Mouse (Mus musculus) left cerebral cortex, adult 2 months (tissue): ENCODE results near the gene Cdsn. TPM values are rescaled to one million over a fixed set of nuclear protein-coding genes. Genes with fewer than 3 reads are reported as not detected.

Experiments
- DNase-seq, 2 experiments: peaks; one replicate each; pipeline ENCODE4 v3.0.0; 2021 to 2022; ENCODE audit warnings: low spot score in 2 of 2, mixed read lengths in 1 of 2; ENCODE audit errors: extremely low spot score in 1 of 2
- H3K27ac ChIP-seq: fragments of 200-600 bp; 2 replicates; pipeline ENCODE4 v1.8.1; 2022
- H3K4me3 ChIP-seq: fragments of 200-600 bp; 2 replicates; pipeline ENCODE4 v1.8.1; 2022
- CTCF ChIP-seq: fragments of 200-600 bp; IDR thresholded peaks from 2 replicates; pipeline ENCODE4 v1.8.1; 2022; ENCODE audit warnings: antibody characterized with exemption, mild to moderate bottlenecking, moderate library complexity
- intact Hi-C: fragments of 180-260 bp; cut with DNase I; formaldehyde crosslinking; loops from one replicate; pipeline ENCODE4 v1.15.1; 2025
- total RNA-seq, 2 experiments: library from RNA; stranded (reverse); gene quantifications; 2 replicates each; pipeline ENCODE4 v1.2.3; 2021

The Cdsn gene
- total RNA-seq, 2 experiments from 2014 or later, result 0.87 to 1.5 TPM

GRCm38 (mm10) chr17:35538476-35538875, 13.5 kb upstream of the Cdsn start:
- no peak for DNase-seq
- Histone ChIP-seq H3K4me3 (no peak overlapping the region), H3K27ac (no peak overlapping the region)
- TF ChIP-seq CTCF, result no peak
- intact Hi-C loops, result no loop called here

GRCm38 (mm10) chr17:35539540-35539939, 12.4 kb upstream of the Cdsn start:
- TF ChIP-seq CTCF, result no peak
- Histone ChIP-seq H3K4me3 (no peak overlapping the region), H3K27ac (no peak overlapping the region)
- intact Hi-C loops, result no loop called here
- no peak for DNase-seq

GRCm38 (mm10) chr17:35542761-35543411, 9.0 kb upstream of the Cdsn start:
- TF ChIP-seq CTCF, result no peak
- DNase-seq, result no peak
- intact Hi-C loops, result no loop called here
- Histone ChIP-seq H3K27ac (peak overlapping the region; percentile 67), H3K4me3 (peak overlapping the region; percentile 15; the same call in 1 of the 2 replicates)

- no peak for DNase-seq
- TF ChIP-seq CTCF, result no peak
- intact Hi-C loops, result no loop called here
- Histone ChIP-seq H3K4me3 (peak overlapping the region; percentile 15; the same call in 1 of the 2 replicates), H3K27ac (peak overlapping the region; percentile 67)
These were observed 8.5 kb upstream of the Cdsn start for GRCm38 (mm10) chr17:35543412-35543861.

- no peak overlapping the region; the same call in 1 of the 2 replicates for H3K4me3 ChIP-seq
- no peak for DNase-seq
- H3K27ac ChIP-seq, result peak overlapping the region; percentile 67
- intact Hi-C loops, result no loop called here
- TF ChIP-seq CTCF, result no peak
These were observed 7.9 kb upstream of the Cdsn start for GRCm38 (mm10) chr17:35544001-35544400.

GRCm38 (mm10) chr17:35544680-35545079, 7.2 kb upstream of the Cdsn start:
- intact Hi-C loops, result no loop called here
- peak; percentile 44 to 62 for DNase-seq
- peak; percentile 95 for TF ChIP-seq CTCF
- Histone ChIP-seq H3K27ac (no peak overlapping the region), H3K4me3 (no peak overlapping the region)

- DNase-seq, result no peak
- no peak for TF ChIP-seq CTCF
- intact Hi-C loops, result no loop called here
- Histone ChIP-seq H3K4me3 (no peak overlapping the region), H3K27ac (no peak overlapping the region; the same call in 1 of the 2 replicates)
These were observed 4.5 kb upstream of the Cdsn start for GRCm38 (mm10) chr17:35547465-35547864.

- H3K4me3 ChIP-seq, result no peak overlapping the region
- H3K27ac ChIP-seq, result peak overlapping the region; percentile 85; the same call in 1 of the 2 replicates
- intact Hi-C loops, result no loop called here
- TF ChIP-seq CTCF, result no peak
- DNase-seq, result peak in 1 of 2 experiments; percentile 4
These were observed 3.3 kb upstream of the Cdsn start for GRCm38 (mm10) chr17:35548636-35549035.

GRCm38 (mm10) chr17:35549437-35550142, 2.3 kb upstream of the Cdsn start:
- H3K27ac ChIP-seq, result peak overlapping the region; percentile 85
- no peak for TF ChIP-seq CTCF
- DNase-seq, result peak; percentile 68 to 82
- intact Hi-C loops, result no loop called here
- H3K4me3 ChIP-seq, result no peak overlapping the region

- peak; percentile 20 for TF ChIP-seq CTCF
- DNase-seq, result no peak
- Histone ChIP-seq H3K4me3 (no peak overlapping the region), H3K27ac (peak overlapping the region; percentile 85)
- intact Hi-C loops, result no loop called here
These were observed 1.8 kb upstream of the Cdsn start for GRCm38 (mm10) chr17:35550143-35550494.

GRCm38 (mm10) chr17:35550871-35551270, 1.1 kb upstream of the Cdsn start:
- TF ChIP-seq CTCF, result no peak
- no peak overlapping the region; the same call in 1 of the 2 replicates for H3K27ac ChIP-seq
- no peak overlapping the region for H3K4me3 ChIP-seq
- DNase-seq, result no peak
- intact Hi-C loops, result no loop called here

- TF ChIP-seq CTCF, result no peak
- Histone ChIP-seq H3K4me3 (no peak overlapping the region), H3K27ac (no peak overlapping the region)
- intact Hi-C loops, result no loop called here
- no peak for DNase-seq
These were observed 2.4 kb downstream of the Cdsn start for GRCm38 (mm10) chr17:35554321-35554720.
